Mouse (Mus musculus): ENCODE results near the gene Pkmyt1.

Gene Pkmyt1

DNA sequence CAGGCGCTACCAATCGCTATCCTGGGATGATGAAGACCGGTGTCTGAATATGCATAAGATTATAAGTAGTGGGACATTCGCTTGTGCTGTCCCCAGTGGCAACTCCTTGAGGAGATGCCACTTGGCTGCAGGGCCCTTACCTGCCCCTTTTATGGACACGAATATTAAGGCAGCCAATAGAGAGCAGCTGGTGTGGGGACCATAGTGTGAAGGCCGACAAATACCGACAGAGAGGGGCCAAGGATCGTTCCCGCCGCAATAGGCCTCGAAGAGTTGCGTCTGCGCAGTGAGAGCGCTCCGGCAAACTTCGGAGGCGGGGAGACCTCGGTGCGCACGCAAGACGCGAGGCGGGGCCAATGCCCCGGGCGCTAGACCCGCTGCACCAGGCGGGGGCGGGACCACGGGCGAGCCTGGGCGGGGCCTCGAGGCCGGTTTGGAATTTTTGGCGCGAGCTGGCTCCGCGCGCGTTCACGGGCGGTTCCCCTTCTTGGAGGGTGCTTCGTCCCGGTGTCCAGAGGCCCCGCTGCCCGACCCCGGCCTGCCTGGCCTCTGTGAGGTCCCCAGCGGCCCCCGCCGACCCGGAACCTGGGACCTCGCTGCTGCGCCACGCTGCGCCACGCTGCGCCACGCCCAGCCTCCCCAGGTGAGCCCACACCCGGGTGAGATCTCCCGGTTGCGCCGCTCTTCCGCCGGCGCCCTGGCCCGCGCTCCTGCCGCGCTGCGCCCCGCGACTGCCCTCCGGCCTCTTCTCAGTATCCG lies at the start of gene Pkmyt1:
Gene Pkmyt1, plus strand, starts transcription at position 338 of the 759 bp plus-strand sequence.
- peak; percentile 89 for DNase-seq (ENCODE audit: low spot score)

DNA sequence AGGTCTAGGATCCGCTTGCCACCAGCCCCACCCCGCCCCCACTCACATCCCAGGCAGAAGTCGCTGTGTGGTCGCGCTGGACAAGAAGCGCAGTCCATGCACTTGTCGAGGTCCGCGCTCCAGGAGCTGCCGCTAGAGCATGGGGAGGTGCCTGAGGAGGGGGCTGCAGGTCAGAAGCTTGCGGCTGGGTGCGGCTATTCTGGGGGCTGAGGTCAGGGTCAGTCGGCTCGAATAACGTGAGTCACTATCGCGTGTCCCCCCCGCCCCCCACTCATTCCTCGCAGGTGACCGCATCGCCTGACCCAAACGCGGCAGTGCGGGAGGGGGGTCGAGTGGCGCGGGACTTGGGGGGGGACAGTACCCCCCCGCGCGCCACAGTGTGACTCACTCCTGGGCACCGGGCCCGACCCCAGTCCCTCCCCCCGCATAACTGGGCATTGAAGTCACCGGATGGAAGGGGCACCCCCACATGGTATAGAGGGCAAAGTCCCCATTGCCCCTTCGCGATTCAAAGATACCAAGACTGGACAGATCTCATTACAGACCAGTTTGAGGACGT lies 49.6 kb upstream of the Pkmyt1 start:
- DNase-seq (ENCODE audit: low spot score) = no peak

DNA sequence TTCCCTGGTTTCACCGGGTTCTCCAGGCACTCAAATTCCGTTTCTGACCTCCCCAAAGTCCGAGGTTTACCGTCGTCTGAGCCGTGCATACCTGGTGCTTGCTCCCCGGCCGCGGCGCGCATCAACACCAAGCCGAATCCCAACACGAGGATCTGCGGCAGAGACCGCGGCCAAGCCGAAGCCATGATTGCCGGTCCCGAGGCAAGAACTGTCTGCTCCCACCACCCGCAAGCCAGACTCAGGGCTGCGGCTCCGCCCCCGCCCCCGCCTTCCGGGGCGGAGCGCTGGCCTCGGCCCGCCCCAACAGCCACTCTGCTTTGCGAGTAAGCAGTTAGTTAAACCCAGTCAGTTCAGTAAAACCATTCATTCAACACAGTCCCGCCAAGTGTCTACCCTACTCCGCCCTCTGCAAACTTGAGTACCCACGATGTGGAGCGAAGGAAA lies 48.9 kb upstream of the Pkmyt1 start, which contains the start of gene Tnfrsf12a:
Gene Tnfrsf12a, minus strand, starts transcription at position 233 of the 444 bp plus-strand sequence.
- peak; percentile 76 for DNase-seq (ENCODE audit: low spot score)

DNA sequence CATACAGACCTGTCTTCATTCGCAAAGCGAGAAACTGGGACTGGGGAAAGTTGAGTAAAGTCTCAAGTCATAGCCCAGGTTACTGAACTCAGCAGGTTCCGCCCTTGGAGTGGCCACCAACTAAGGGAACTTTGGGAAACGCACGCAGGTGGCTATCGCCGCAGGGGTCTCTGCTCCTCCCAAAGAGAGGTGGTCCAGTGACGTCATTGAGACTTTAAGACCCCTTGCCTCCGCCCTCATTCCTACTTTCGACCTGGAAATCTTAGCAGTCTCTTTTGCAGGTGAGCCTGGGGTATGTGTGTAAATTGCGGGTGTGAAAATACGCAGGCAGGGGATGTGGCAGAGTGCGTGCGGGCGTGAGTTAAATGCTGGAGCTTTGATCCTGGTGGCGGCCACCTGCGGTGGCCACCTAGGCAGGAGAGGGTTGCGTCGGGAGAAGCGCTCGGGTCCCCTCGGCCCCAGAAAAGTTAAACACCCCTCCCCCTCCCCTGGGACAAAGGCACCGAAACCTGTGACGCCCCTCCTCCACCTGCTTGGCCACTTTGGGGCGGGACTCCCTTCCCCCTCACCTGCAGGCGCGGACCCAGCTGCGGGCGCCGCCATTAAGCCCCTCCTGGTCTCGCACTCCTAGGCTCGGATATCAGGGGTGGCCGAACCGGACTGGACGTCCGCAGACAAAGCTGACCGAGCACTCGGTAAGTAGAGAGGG lies 46.9 kb upstream of the Pkmyt1 start, which contains the start of gene Cldn6:
Gene Cldn6, plus strand, starts transcription at position 123 of the 709 bp plus-strand sequence.
- DNase-seq (ENCODE audit: low spot score) = no peak

DNA sequence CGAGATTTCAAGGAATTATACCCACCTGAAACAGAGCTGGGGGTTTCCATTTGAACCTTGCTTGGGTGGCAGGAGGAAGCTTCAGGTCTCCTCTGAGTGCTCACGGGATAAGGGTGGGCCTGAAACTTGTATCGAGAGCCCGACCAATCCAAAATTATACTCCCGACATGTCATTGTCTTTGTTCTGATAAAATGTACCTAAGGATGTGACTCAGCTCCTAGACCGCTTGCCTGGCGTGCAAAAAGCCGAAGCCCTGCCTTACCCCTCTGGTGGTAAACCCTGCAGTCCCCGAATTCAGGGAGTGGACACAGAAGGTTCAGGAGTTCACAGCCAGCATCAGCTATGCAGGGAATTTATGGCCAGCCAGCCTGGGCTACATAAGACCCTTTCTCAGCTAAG lies 45.8 kb upstream of the Pkmyt1 start:
- DNase-seq (ENCODE audit: low spot score) = no peak

DNA sequence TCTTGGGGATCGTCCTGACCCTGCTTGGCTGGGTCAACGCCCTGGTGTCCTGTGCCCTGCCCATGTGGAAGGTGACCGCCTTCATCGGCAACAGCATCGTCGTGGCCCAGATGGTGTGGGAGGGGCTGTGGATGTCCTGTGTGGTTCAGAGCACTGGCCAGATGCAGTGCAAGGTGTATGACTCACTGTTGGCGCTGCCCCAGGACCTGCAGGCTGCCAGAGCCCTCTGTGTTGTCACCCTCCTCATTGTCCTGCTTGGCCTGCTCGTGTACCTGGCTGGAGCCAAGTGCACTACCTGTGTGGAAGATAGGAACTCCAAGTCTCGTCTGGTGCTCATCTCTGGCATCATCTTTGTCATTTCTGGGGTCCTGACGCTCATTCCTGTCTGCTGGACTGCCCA lies 45.0 kb upstream of the Pkmyt1 start:
- DNase-seq (ENCODE audit: low spot score) = no peak

DNA sequence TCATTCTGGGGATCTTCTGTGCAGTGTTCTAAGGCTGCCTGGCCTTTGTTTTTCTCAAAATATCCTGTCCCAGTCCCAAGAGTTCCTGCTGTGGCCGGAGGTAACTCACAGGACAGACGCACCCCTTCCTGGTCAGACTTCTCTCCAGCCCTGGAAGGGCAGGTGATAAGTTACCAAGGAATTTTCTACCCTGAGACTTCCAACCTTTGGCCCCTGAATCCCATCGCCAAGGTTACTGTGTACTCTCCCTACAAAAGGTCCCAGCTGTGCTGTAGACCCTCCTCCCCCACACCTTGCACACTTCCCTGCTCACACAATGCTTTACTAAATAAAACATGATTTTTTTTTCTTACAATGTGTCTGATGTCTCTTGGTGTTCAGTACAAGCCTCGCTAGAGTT lies 44.0 kb upstream of the Pkmyt1 start:
- DNase-seq (ENCODE audit: low spot score) = no peak

DNA sequence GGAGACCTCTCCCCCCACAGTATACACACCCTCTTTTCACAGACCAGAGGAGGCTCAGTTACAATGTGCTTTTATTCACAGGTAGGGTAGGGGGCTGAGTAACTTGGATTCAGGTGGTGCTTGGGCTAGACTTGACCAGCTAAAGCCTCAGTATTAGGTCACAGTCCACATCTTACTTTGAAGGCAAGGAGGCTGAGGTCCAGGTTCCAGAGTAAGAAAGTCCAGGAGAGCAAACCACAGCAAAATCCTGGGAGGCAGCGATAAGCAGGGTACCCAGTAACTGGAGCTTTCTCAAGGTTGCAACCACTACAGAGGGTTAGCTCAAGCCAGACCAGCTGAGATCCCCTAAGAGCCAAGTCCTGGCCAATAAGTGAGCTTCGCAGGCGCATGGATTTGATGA lies 43.6 kb upstream of the Pkmyt1 start:
- DNase-seq (ENCODE audit: low spot score) = no peak

DNA sequence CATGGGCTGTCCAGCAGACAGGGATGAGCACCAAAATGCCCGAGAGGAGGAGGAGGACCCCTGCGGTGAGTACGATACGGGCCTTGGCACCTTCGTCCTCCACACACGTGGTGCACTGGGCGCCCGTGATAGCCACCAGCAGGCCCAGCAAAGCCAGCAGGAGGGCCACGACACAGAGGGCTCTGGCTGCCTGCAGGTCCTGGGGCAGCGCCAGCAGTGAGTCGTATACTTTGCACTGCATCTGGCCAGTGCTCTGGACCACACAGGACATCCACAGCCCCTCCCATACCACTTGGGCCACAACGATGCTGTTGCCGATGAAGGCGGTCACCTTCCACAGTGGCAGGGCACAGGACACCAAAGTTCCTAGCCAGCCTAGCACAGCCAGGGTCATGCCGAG lies 42.9 kb upstream of the Pkmyt1 start:
- DNase-seq (ENCODE audit: low spot score) = no peak

DNA sequence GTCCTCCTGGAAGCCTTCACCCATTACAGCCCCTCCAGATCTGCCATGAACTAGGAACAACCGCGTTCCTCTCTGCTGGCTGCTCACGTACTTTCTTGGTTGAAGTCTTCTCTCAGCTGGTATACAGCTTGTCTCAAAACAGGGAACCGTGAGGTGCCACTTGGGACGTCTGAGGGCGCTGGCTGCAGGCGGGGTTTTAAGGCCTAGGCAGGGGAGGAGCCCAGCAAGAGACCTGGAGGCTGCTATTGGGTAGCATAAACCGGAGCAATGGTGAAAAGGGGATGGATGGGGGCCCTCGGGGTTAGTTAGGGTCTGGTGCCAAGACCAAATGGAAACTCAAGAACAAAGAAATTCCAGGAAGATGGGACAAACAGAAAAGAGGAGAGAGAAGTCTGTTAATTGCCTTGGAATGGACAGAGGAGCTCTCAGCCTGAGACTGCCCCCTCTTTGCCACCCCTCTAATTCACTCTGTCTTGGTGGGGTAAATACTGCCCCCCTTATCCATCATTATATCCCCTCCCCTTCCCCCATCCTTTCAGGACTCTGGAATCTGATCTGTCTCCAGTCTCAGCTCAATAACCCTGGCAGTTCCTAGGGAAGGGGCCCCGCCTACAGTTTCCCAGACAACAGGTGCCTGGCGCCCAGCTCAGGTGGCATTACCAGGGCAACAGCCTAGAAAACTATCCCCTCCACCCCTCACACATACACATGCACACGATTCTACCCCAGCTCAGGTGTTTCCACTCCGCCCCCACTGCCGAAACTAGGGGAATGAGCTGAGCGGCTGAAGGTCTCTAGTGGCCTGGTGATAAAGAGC lies 42.1 kb upstream of the Pkmyt1 start, which contains the start of gene Cldn9:
Gene Cldn9, minus strand, starts transcription at position 171 of the 817 bp plus-strand sequence.
- no peak for DNase-seq (ENCODE audit: low spot score)

DNA sequence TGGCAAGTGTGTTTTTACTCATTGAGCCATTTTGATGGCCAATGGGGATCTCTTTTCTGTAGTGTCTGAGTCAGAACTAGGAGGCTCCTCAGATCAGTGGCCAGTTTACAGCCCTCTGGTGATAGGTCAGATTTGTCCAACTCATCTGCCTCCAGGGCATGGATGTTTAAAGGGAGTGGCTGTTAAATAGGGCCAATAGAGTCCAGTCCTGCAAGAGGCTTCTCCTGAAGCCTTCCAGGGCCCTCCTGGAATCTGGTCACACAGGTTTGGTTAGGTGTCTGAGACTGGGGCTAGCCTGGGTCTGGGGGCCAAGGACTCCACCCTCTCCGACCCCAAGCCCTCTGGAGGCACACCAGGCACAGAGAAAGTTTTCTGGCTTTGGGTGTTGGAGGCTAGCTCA lies 31.6 kb upstream of the Pkmyt1 start:
- DNase-seq (ENCODE audit: low spot score) = no peak

DNA sequence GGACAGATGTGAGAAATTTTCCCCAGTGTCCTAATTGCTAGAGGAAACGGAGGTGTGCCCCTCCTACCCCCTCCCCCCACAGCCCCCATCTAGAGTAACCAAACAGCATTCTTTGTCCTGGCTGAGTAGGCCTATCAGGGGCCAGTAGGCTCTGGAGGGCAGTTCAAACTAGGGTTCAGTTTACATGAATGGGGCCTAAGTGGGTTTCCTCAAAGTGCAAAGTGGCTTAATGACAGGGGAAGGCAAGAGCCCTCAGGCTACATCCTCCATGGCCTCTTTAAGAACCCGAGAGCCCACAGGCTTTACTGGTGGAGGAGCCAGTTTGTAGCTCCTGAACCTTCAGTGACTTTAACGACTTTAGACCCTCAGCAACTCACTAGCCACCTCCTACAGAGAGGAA lies 30.3 kb upstream of the Pkmyt1 start:
- DNase-seq (ENCODE audit: low spot score) = no peak

DNA sequence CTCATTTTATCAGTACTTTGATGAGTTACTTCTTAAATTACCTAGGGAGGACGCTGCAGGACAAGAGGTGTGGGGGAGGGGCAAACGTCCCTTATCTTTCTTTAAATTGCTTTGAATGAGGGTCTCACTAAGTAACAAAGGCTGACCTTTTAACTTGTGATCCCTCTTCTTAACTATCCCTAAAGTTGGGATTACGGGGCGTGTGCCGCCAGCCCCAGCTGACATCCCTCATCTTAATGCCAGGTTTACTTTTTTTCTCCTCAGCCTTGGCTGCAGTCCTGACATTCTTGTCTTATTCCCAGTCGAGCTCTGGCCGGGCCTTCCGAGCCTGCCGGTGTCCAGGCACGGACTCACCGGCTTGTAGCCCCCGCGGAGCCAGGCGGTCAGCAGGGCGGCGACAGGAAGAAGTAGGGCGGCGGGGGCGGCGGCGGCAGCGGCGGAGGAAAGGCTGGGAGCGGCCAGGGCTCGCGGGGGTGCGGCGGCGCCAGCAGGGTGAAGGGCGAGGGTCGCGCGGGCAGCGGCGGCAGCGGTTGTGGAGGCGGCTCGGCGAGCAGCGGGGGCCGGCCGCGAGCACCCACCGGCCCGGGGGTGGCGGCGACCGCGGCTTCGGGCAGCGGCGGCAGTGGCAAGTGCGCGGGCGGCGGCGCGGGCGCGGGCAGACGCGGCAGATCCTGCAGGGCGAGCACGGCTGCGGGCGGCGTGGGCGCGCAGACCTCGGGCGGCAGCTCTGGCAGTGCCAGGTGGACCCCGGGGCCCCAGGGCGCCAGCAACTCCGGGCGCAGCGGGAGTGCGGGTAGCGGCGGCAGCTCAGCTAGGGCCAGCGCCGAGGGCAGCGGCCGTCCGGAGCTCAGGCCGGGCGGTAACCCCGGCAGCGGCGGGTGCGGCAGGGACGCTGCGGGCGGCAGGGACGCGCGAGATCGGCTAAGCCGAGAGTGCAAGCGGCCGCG lies 26.7 kb upstream of the Pkmyt1 start:
- DNase-seq (ENCODE audit: low spot score) = no peak

DNA sequence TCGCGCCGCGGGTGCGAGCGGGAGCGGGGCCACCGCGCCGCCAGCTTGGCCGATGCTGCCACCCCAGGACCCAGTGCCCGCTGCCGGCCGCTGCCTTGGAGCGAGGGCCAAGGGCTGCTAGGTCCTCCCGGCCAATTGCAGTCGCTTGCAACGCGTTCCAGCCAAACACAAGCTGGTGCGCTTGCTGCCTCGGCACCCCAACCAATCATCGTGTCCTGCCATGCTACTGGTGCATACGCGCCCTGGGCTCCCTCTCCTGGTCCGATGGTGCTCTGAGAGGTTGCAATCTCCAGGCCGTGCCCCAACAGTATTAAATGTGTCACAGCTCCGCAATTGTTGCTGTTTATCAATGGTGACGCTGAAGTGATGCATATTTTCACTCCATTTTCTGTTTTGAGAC lies 26.1 kb upstream of the Pkmyt1 start:
- peak; percentile 86 for DNase-seq (ENCODE audit: low spot score)

DNA sequence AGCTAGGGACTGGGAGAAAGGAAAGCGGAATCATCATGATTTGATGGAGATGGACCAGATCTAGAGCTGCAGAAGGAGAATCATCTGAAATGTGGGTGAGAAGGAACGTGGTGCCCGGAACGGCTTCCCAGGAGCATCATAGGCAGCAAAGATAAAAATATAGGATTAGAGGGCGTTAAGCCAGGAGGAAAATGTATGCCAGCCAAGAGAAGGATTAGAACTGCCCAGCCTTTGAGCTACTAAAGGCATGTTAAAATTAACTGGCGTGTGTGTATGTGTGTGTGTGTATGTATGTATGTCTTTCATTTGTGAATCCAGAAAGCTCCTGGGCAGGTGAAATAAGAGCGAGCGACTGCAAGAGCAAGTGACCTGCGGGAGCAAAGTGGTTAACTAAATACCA lies 22.8 kb upstream of the Pkmyt1 start:
- DNase-seq (ENCODE audit: low spot score) = no peak

DNA sequence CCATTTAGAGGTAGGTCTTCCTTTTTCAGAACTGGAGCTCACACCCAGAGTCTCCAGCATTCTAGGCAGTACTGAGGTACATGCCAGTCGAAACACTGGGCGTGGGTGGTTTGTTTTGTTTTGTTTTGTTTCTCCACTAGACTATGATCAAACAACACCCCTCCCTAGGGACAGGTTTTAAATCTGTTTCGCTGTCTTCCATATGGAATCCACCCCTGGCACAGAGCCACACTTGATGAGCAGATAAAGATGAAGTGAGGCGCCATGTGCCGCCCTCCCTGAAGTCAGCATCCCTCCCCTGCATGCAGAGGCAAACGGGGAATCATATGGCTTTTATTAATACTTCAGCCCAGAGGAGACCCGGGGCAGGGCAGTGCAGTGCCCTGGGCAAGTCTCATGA lies 21.4 kb upstream of the Pkmyt1 start:
- DNase-seq (ENCODE audit: low spot score) = no peak

DNA sequence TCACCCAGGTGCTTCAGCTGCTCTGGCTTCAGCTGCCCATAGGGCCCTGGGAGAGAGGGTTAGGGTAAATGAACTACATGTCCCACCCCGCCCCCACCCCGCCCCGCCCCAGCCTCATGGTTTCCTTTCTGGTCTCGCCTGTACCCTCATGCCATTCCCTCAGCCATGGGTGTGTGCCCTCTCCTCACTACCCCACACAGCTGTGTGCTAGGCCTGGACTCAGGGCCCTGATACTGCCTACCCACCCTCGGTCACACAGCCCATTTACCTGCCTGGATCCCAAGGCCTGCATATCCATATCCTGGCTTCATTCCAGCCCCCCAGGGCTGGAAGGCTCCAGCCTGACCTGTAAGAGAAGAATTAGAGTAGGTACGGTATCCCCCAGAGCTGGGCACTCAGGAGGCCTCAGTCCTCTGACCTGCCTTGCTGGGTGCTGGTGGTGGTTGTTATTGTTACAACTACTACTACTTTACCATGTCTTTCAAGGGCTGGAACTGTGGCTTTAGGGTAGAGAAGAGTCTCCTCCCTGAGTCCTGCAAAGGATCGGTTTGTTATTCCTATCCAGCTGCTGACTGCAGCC lies 20.5 kb upstream of the Pkmyt1 start:
- no peak for DNase-seq (ENCODE audit: low spot score)

DNA sequence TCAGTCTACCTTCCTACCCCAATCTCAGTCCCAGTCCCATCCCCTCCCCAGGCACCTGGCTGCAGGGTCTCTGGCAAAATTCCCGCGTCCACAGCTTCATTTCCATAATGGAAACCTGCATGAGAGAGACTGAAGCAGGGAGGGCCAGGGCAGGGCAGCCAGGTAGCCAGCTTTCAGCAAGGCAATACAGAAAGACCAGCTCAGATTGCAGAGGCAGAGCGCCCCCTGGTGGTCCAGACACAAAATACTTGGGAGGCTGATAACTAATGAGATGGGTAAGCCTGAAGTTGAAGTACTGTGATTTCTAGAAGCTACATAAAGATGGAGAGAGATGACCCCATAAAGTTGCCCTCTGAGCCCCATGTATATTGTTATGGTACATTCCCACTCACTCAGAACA lies 19.9 kb upstream of the Pkmyt1 start:
- DNase-seq (ENCODE audit: low spot score) = no peak

DNA sequence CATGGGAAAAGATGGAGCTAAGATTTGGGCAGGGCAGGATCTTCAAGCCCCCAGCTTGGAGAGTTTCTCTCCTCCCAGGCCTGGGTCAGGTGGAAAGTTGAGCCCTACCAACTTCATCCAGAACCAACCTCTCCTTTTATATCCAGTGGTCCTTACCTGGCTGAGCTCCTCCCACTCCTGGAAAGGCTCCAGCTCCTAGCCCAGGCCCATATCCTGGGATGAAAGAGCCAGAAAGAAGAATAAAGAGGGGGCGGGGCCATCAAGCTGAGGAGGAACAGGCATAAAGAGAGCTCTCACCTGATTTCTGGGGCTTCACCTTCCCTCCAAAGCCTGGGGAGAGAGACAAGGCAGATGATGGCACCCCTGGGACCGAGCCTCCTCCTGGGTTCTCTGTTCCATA lies 9.1 kb upstream of the Pkmyt1 start:
- no peak for DNase-seq (ENCODE audit: low spot score)

DNA sequence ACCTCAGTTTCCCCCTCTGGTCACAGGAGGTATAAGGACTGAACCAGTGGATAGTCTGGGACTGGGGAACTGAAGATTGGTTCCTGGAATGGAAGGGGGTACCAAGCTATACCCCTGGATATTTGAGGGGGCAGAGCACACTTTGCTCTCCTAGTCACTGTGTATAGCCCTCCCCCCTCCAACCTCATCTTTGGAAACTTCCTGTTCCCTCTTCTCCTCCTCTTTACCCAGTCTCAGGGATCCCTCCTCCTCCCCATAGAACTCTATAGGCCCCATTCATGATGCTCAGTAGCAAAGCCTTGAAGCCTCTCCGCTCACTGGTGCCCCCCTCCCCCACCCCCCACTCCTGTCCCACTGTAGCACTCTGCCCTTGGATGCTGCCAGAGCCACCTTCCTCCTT lies 6.7 kb upstream of the Pkmyt1 start:
- DNase-seq (ENCODE audit: low spot score) = no peak

DNA sequence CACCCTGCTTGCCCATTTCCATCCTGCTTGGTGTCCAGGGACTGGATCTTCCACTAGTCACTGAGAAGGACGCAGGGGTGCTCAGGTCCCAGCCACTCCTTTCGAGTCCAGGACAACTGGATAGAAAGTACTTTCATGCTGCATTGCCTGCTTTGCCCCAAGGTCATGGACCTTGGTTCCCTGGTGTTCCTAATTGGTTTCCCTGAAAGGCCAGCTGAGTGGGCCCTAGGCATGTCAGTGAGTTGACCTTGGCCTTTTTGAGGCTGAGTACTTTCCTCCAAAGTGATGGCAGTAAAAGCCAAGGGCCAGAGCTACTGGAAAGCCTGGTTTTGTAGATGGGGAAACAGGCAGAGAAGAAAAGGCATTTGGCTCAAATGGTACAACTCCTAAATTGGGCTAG lies 4.2 kb upstream of the Pkmyt1 start:
- DNase-seq (ENCODE audit: low spot score) = no peak
